Mouse (Mus musculus): ENCODE results near the gene Copg2.
A peak's percentile ranks its signal among the peaks of the same experiment; 100 is the strongest.
"Not testable (repeated sequence)": the region's sequence is repeated elsewhere in the genome, so short reads cannot be mapped to it uniquely, and the experiment has no call there.

Gene Copg2

DNA sequence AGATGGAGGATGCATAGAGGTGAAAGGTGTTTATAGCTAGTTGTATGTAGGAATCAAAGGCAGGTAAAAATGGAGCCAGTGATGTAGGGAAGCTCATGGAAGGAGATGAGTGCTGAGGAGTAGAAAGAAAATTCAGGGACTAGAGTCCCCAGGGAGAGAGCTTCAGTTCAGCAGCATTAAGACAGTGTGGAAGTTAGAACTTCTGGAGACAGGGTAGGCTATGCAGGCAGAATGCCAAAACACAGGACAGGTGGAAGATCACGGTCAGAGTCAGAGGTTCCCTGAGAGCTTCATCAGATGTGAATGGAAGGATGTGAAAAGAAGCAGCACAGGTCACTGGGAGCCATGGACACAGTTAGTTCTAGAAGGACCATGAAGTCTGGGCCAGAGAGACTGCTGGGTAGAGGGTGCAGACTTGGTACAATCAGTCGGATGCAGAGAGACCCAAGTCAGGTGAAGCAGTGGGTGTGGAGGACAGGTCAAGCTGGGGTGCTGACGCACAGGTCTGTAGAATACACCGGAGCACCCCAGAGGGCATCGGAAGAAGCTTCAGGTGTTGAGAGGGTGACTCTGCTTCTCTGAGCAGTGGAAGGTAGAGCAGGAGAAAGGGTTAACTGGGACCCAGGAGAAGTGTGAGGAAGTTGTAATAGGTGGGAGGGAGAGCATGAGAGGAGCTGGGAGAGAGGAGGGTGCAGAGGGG is 91.4 kb downstream of the Copg2 start:
- no peak for DNase-seq

GRCm38 (mm10) chr6:30804389-30805052 is 92.1 kb downstream of the Copg2 start:
- peak; percentile 5 to 13 for DNase-seq

GRCm38 (mm10) chr6:30802915-30803314 is 93.7 kb downstream of the Copg2 start:
- not testable (repeated sequence) for DNase-seq

GRCm38 (mm10) chr6:30751209-30751608 is 145.4 kb downstream of the Copg2 start:
- DNase-seq: no peak

- DNase-seq: no peak
Observed at GRCm38 (mm10) chr6:30750482-30750881, 146.1 kb downstream of the Copg2 start.

GRCm38 (mm10) chr6:30749892-30750291 is 146.7 kb downstream of the Copg2 start:
- no peak for DNase-seq

GRCm38 (mm10) chr6:30749042-30749689 is 147.4 kb downstream of the Copg2 start:
- DNase-seq: no peak

DNA sequence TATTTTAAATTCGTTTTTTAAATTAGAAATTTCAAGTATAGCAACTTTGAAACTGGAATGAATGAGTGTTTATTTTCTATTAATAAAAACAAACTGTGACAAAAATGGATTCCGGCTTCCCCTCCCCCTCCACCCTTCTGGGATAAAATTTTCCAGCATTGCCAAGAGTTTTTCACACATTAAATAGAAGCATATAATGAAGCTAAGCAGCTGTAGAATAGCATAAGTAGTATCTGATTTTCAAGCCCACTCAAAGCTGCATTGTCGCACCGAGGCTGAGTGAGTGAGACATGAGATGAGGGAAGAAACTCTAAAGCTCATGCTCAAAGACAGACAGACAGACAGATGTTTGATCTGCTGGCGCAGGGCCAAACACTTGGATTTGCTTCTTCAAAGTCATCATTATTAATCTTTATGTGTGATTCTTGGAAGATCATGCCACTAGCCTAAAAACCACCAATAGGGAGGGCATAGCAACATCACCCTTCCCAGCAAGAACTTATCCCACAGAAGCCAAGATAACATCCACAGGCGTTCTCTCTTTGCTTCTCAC is 148.2 kb downstream of the Copg2 start:
- no peak for DNase-seq

- no peak for DNase-seq
Observed at GRCm38 (mm10) chr6:30747631-30748357, 148.8 kb downstream of the Copg2 start.

GRCm38 (mm10) chr6:30745591-30745990 is 151.0 kb downstream of the Copg2 start:
- no peak for DNase-seq

DNA sequence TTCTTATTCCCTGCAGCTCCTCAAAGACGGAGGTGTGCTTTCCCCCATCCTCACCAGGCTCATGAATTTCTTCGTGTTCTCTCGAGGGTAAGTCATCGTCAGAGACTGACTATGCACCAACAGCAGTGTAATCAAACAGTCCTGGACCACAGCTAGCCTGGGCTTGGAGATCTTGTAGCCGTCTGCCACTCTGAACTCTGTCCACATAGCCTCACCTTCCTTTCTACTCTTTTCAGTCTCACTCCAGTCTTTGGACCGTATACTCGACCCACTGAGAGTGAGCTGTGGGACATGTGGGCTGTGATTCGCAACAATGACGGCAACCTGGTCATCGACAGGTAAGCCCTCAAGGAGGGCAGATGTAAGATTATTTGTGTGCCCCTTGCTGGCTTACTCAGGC is 151.7 kb downstream of the Copg2 start:
- DNase-seq: no peak

DNA sequence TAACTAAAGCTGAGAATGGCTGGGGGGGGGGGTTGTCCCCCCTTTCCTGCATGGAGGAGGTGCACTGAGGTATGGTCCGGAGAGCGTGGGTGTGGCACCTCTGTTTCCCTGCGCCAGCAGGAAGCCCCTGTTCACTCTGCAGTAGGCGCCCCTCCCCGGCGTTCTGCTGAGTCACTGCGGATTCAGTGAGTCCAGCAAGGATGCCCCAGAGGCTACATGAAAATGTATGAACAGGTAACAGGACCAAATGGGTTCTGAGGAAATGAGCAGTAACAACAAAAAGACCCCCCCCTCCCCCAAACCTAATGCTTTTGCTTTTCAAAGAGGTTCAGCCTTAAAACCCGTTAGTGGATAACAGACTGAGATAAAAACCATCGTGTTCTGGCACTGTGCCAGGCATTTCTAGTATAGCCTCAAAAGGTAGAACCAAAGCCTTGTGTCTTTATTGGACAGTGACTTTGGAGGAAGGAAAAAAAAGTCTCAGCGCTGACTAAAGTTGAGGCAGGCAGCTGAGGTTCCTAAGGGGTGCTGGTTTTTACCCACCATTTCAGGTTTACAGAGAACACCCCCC is 157.3 kb downstream of the Copg2 start:
- peak; percentile 30 to 60 for DNase-seq

- peak in 1 of 2 experiments; percentile 8 for DNase-seq
Observed at GRCm38 (mm10) chr6:30738464-30739006, 158.1 kb downstream of the Copg2 start.

- DNase-seq: peak; percentile 53 to 73
Observed at GRCm38 (mm10) chr6:30737548-30738463, 158.8 kb downstream of the Copg2 start.

GRCm38 (mm10) chr6:30736864-30737547 is 159.6 kb downstream of the Copg2 start:
- peak; percentile 54 to 79 for DNase-seq

DNA sequence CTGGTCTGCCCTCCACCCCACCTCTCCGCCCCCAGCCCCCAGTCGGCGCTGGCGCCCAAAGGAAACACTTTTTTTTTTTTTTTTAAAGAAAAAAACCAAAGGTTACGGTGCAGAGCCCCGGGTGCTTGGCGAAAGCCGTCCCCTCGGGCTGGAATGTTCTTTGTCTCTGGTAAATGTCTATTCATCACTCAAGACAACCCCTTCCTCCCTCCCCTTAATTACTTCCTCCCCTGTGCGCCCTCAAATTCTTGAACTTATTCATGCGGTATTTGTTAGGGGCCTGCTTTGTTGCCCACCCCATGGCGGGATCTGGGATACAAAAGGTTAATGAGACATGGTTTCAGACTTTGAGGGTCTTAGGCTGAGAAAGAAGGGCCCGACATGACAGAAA is 160.2 kb downstream of the Copg2 start:
- DNase-seq: peak; percentile 10 to 16

DNA sequence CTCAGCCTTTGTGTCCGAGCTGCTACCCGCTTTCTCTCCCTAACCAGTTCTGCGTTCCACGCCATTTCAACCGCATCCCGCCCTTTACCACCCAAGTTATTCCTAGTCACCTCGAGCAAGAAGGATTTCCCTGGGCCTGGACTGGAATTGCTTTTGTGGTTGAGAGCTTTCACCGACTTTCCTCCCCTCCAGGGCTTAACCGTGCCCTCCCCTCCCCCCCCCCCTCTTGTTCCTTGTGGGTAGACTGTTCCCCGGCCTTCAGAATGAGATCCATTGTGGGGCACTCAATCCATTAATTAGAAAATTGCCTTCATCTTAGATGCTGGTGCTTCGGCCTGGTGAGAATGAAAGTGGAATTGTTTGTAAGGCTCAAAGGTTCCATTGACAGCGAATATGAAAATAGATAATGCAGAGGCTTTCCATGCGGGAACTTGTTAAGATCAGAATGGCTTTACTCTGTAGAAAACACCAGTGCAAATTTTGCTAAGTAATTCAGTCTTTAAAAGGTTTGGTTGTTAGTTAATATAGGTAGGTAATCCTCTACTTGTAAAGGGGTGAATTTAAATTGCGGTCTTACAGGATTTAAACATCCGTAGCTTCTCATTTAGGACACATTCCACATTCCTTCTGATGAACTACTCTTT is 160.7 kb downstream of the Copg2 start:
- DNase-seq: peak in 1 of 2 experiments; percentile 19

DNA sequence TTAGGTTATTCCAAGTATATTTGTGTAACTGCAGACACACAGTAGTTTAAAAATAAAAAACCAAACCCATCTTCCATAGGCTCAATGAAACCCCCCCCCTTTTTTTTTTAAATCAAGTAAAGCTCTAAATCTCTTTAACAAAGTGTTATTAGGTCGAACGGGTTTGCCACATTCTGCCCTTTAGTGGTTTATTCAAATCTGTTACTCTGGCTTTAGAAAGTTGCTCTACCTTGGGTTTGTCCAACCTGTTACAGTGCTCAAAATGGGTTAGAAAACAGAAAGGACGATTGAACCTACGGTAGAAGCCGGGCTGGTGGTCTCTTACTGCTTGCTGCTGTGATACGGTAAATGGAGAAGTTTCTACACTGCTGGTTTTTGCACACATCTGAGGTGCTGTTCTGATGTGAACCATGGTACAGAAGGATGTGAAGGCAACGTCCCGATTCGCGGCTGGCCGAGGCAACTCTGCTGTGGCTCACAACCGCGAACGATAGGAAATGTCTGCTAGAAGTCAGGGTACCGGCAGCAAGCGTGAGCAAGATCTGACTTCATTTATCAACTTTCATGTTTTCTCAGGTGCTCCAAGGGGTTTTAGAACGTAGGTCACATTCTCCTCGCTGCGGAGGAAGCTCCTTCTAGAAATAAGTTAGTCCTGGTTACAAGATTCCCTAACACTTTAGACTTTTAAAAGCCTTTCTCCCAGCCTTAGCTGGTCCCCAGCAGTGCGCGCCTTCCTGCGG is 161.4 kb downstream of the Copg2 start:
- DNase-seq: peak in 1 of 2 experiments; percentile 20

GRCm38 (mm10) chr6:30734465-30734864 is 162.1 kb downstream of the Copg2 start:
- DNase-seq: no peak
